Mouse (Mus musculus) kidney, adult 2 months (tissue): ENCODE measurements at regions not wholly inside any gene's neighbourhood (a gene's known extent, or its start where the extent isn't known, plus 50 kb on each side); places are given as distances from the start of the nearest gene placed in this dataset.

Experiments used
- CTCF ChIP-seq: fragments of 200-500 bp; conservative IDR thresholded peaks from 2 replicates; pipeline ENCODE4 v1.5.1; 2011; ENCODE audit warnings: low read depth, mild to moderate bottlenecking, control low read depth, low read length, moderate library complexity, mixed read lengths; ENCODE audit not compliant: insufficient read depth, insufficient read length
- POLR2A ChIP-seq: fragments of 200-500 bp; IDR thresholded peaks from one replicate; pipeline ENCODE4 v1.6.1; 2011; ENCODE audit warnings: low read depth, low read length, control low read depth

GRCm38 (mm10) chr12:71630386-71630785 is 200.5 kb upstream of the Daam1 start:
- TF ChIP-seq POLR2A (no peak), CTCF (no peak)
